Mouse (Mus musculus) MEL (cell line): ENCODE measurements around the gene Hax1. TPM values are rescaled to one million over a fixed set of nuclear protein-coding genes. Genes with fewer than 3 reads are reported as not detected.

Source experiments
- DNase-seq: peaks from one replicate; pipeline ENCODE4 v3.0.0; 2011; ENCODE audit warnings: low read depth, low spot score
- H3K27ac ChIP-seq: 2 replicates; pipeline ENCODE4 v1.5.1; 2012; ENCODE audit warnings: low read depth, mild to moderate bottlenecking, control low read depth, low read length, moderate library complexity; ENCODE audit not compliant: control insufficient read depth
- H3K27me3 ChIP-seq, 2 experiments: fragments of 150-350 bp in 1 of 2; sonication (generic) in 1 of 2; 2 replicates each; pipeline ENCODE4 v1.6.1; 2012; ENCODE audit warnings: low read length in 2 of 2, mild to moderate bottlenecking in 2 of 2, improper control_type of control experiment in 1 of 2, moderate library complexity in 1 of 2; ENCODE audit not compliant: insufficient read depth in 2 of 2, control insufficient read depth in 1 of 2
- H3K36me3 ChIP-seq, 2 experiments: 2 replicates each; pipeline ENCODE4 v1.6.1; 2012 to 2014; ENCODE audit warnings: low read length in 2 of 2, improper control_type of control experiment in 1 of 2, inconsistent platforms in 1 of 2, mild to moderate bottlenecking in 1 of 2; ENCODE audit not compliant: insufficient read depth in 2 of 2, control insufficient read depth in 1 of 2
- H3K4me1 ChIP-seq, 2 experiments: fragments of 150-350 bp in 1 of 2; sonication (generic) in 1 of 2; 2 replicates each; pipeline ENCODE4 v1.6.1; 2012; ENCODE audit warnings: low read length in 2 of 2, improper control_type of control experiment in 1 of 2, mild to moderate bottlenecking in 1 of 2; ENCODE audit not compliant: insufficient read depth in 2 of 2, control insufficient read depth in 1 of 2
- H3K4me3 ChIP-seq, 2 experiments: fragments of 150-350 bp in 1 of 2; sonication (generic) in 1 of 2; 2 replicates each; pipeline ENCODE4 v1.5.1; 2012; ENCODE audit warnings: low read depth in 2 of 2, low read length in 2 of 2, mild to moderate bottlenecking in 2 of 2, moderate library complexity in 2 of 2, control low read depth in 1 of 2, improper control_type of control experiment in 1 of 2; ENCODE audit not compliant: control insufficient read depth in 1 of 2, insufficient read depth in 1 of 2
- H3K79me2 ChIP-seq: 2 replicates; pipeline ENCODE4 v1.6.1; 2012; ENCODE audit warnings: mild to moderate bottlenecking, low read length, moderate library complexity; ENCODE audit not compliant: control insufficient read depth, poor library complexity, insufficient read depth
- H3K9ac ChIP-seq: 2 replicates; pipeline ENCODE4 v1.6.1; 2012; ENCODE audit warnings: low read depth, mild to moderate bottlenecking, control low read depth, low read length, moderate library complexity; ENCODE audit not compliant: control insufficient read depth, poor library complexity, severe bottlenecking
- H3K9me3 ChIP-seq: fragments of 150-350 bp; sonication (generic); replicated peaks from 2 replicates; pipeline ENCODE4 v1.6.1; 2012; ENCODE audit warnings: mild to moderate bottlenecking, low read length, improper control_type of control experiment, moderate library complexity; ENCODE audit not compliant: insufficient read depth
- CHD1 ChIP-seq: IDR thresholded peaks from 2 replicates; pipeline ENCODE4 v1.6.1; 2012; ENCODE audit warnings: low read depth, mild to moderate bottlenecking, inconsistent platforms, low read length, improper control_type of control experiment
- CHD2 ChIP-seq: IDR thresholded peaks from 2 replicates; pipeline ENCODE4 v1.6.1; 2011; ENCODE audit warnings: low read length, improper control_type of control experiment
- E2F4 ChIP-seq: IDR thresholded peaks from 2 replicates; pipeline ENCODE4 v1.6.1; 2011; ENCODE audit warnings: low read depth, low read length, improper control_type of control experiment, borderline replicate concordance
- ELF1 ChIP-seq: IDR thresholded peaks from 2 replicates; pipeline ENCODE4 v1.6.1; 2014; ENCODE audit warnings: low read depth, mild to moderate bottlenecking, inconsistent platforms, low read length, improper control_type of control experiment, moderate library complexity
- GABPA ChIP-seq: IDR thresholded peaks from 2 replicates; pipeline ENCODE4 v1.6.1; 2012; ENCODE audit warnings: low read depth, mild to moderate bottlenecking, inconsistent platforms, low read length, improper control_type of control experiment, moderate library complexity
- GATA1 ChIP-seq: IDR thresholded peaks from 2 replicates; pipeline ENCODE4 v1.6.1; 2011; ENCODE audit warnings: low read depth, low read length, improper control_type of control experiment
- JUND ChIP-seq: IDR thresholded peaks from 2 replicates; pipeline ENCODE4 v1.6.1; 2011; ENCODE audit warnings: low read depth, mild to moderate bottlenecking, improper control_type of control experiment, low read length
- MAX ChIP-seq: IDR thresholded peaks from 2 replicates; pipeline ENCODE4 v1.6.1; 2011; ENCODE audit warnings: low read length, improper control_type of control experiment
- MAZ ChIP-seq: IDR thresholded peaks from 2 replicates; pipeline ENCODE4 v1.6.1; 2012; ENCODE audit warnings: low read depth, mild to moderate bottlenecking, inconsistent platforms, low read length, improper control_type of control experiment
- MYB ChIP-seq: IDR thresholded peaks from 2 replicates; pipeline ENCODE4 v1.6.1; 2011; ENCODE audit warnings: mild to moderate bottlenecking, low read depth, low read length, improper control_type of control experiment
- MYC ChIP-seq: IDR thresholded peaks from 2 replicates; pipeline ENCODE4 v1.6.1; 2011; ENCODE audit warnings: low read depth, mild to moderate bottlenecking, low read length, improper control_type of control experiment, moderate library complexity
- NRF1 ChIP-seq: IDR thresholded peaks from 2 replicates; pipeline ENCODE4 v1.6.1; 2014; ENCODE audit warnings: low read depth, mild to moderate bottlenecking, inconsistent platforms, low read length, improper control_type of control experiment, moderate library complexity; ENCODE audit not compliant: poor library complexity, insufficient read depth, severe bottlenecking
- SIN3A ChIP-seq: IDR thresholded peaks from 2 replicates; pipeline ENCODE4 v1.6.1; 2012; ENCODE audit warnings: low read length, improper control_type of control experiment, inconsistent platforms
- SMC3 ChIP-seq: IDR thresholded peaks from 2 replicates; pipeline ENCODE4 v1.6.1; 2011; ENCODE audit warnings: low read depth, low read length, improper control_type of control experiment
- TAL1 ChIP-seq: IDR thresholded peaks from 2 replicates; pipeline ENCODE4 v1.6.1; 2012; ENCODE audit warnings: mild to moderate bottlenecking, inconsistent platforms, low read length, moderate library complexity, mixed read lengths
- TBP ChIP-seq: IDR thresholded peaks from 2 replicates; pipeline ENCODE4 v1.8.0; 2011; ENCODE audit warnings: low read depth, low read length, improper control_type of control experiment
- UBTF ChIP-seq: IDR thresholded peaks from 2 replicates; pipeline ENCODE4 v1.6.1; 2012; ENCODE audit warnings: low read depth, mild to moderate bottlenecking, inconsistent platforms, low read length, improper control_type of control experiment, moderate library complexity, borderline replicate concordance; ENCODE audit not compliant: insufficient read depth
- ZMIZ1 ChIP-seq: IDR thresholded peaks from 2 replicates; pipeline ENCODE4 v1.6.1; 2012; ENCODE audit warnings: low read depth, mild to moderate bottlenecking, inconsistent platforms, low read length, improper control_type of control experiment, moderate library complexity
- ZNF384 ChIP-seq: IDR thresholded peaks from 2 replicates; pipeline ENCODE4 v1.6.1; 2012; ENCODE audit warnings: low read depth, mild to moderate bottlenecking, inconsistent platforms, low read length, improper control_type of control experiment
- polyA plus RNA-seq, 2 experiments: library from polyadenylated mRNA; stranded (reverse) in 1 of 2; unstranded in 1 of 2; fragments of >175 nt in 1 of 2; fragments of >200 nt in 1 of 2; gene quantifications; 2 replicates each; pipeline versions ENCODE4 v1.2.1 to v1.2.4; 2012; ENCODE audit warnings: low replicate concordance in 2 of 2, low read depth in 1 of 2; ENCODE audit not compliant: insufficient read length in 2 of 2, insufficient read depth in 1 of 2, missing spikeins in 1 of 2
- total RNA-seq: library from RNA; depleted of rRNA; stranded (reverse); fragments of 300-350 nt; gene quantifications from 2 replicates; pipeline ENCODE4 v1.2.3, GENCODE M21; 2012

Gene Hax1
- total and polyA plus RNA-seq, 3 experiments, result 232 to 322 TPM; not detected in 1

GRCm38 (mm10) chr3:89962751-89963220, 35.8 kb downstream of the Hax1 start:
- peaks cover 14% of the 10 kb centered on the region for H3K79me2 ChIP-seq
- H3K4me3 ChIP-seq, result peak overlapping the region; percentile 73 to 80
- H3K9ac ChIP-seq, result peak overlapping the region; percentile 83
- peak overlapping the region; percentile 45 for H3K27ac ChIP-seq
- TF ChIP-seq SMC3 (no peak), SIN3A (peak; percentile 20)
- H3K36me3 ChIP-seq, result peaks cover 0 to 4% of the 10 kb centered on the region in 2 experiments; a peak in 3 of 4 replicates
- peaks cover 0 to 18% of the 10 kb centered on the region in 2 experiments; a peak in 3 of 4 replicates for H3K4me1 ChIP-seq
- no peaks in the 10 kb centered on the region for H3K9me3 ChIP-seq
- no peaks in the 10 kb centered on the region for H3K27me3 ChIP-seq
- peak; percentile 65 for DNase-seq

GRCm38 (mm10) chr3:89962059-89962750, 36.4 kb downstream of the Hax1 start:
- H3K9me3 ChIP-seq, result no peaks in the 10 kb centered on the region
- peaks cover 14% of the 10 kb centered on the region for H3K79me2 ChIP-seq
- H3K27me3 ChIP-seq, result no peaks in the 10 kb centered on the region
- H3K36me3 ChIP-seq, result peaks cover 0 to 4% of the 10 kb centered on the region in 2 experiments; a peak in 3 of 4 replicates
- peak overlapping the region; percentile 73 to 80 for H3K4me3 ChIP-seq
- peak; percentile 63 for DNase-seq
- no peak for TF ChIP-seq JUND
- TF ChIP-seq UBTF, result 0 out of 2 replicates have a peak, but pooled peaks have one; percentile 38
- no peak for TF ChIP-seq ELF1
- TF ChIP-seq ZNF384, result no peak
- no peak for TF ChIP-seq MAX
- TF ChIP-seq TBP, result 0 out of 2 replicates have a peak, but pooled peaks have one; percentile 11
- TF ChIP-seq ZMIZ1, result no peak
- TF ChIP-seq GABPA, result no peak
- TF ChIP-seq TAL1, result no peak
- TF ChIP-seq MAZ, result no peak
- TF ChIP-seq CHD1, result no peak
- TF ChIP-seq E2F4, result no peak
- no peak for TF ChIP-seq GATA1
- TF ChIP-seq MYB, result no peak
- no peak for TF ChIP-seq CHD2
- TF ChIP-seq SIN3A, result peak; percentile 48; the same call in 1 of the 2 replicates
- TF ChIP-seq NRF1, result no peak
- no peak for TF ChIP-seq MYC
- peak overlapping the region; percentile 45 for H3K27ac ChIP-seq
- H3K4me1 ChIP-seq, result peaks cover 0 to 17% of the 10 kb centered on the region in 2 experiments; a peak in 3 of 4 replicates
- H3K9ac ChIP-seq, result peak overlapping the region; percentile 83
